Mouse (Mus musculus) myocyte (in vitro differentiated cells): ENCODE data around the gene Ptch2.

Source experiments
- E2F4 ChIP-seq: IDR thresholded peaks from one replicate; pipeline ENCODE4 v1.6.1; 2011; ENCODE audit warnings: mild to moderate bottlenecking, control low read depth, moderate library complexity; ENCODE audit not compliant: insufficient read depth
- MAX ChIP-seq: IDR thresholded peaks from one replicate; pipeline ENCODE4 v1.6.1; 2011; ENCODE audit warnings: low read depth, mild to moderate bottlenecking, control low read depth
- POLR2A ChIP-seq: IDR thresholded peaks from one replicate; pipeline ENCODE4 v1.6.1; 2011; ENCODE audit warnings: low read depth, mild to moderate bottlenecking, control low read depth, moderate library complexity; ENCODE audit not compliant: insufficient read length
- POLR2AphosphoS2 ChIP-seq: IDR thresholded peaks from one replicate; pipeline ENCODE4 v1.6.1; 2011; ENCODE audit warnings: low read depth, control low read depth; ENCODE audit not compliant: insufficient read length
- REST ChIP-seq: IDR thresholded peaks from one replicate; pipeline ENCODE4 v1.6.1; 2011; ENCODE audit warnings: mild to moderate bottlenecking, control low read depth, moderate library complexity; ENCODE audit not compliant: insufficient read depth, insufficient read length
- SRF ChIP-seq: IDR thresholded peaks from one replicate; pipeline ENCODE4 v1.6.1; 2011; ENCODE audit warnings: low read depth; ENCODE audit not compliant: control insufficient read depth, insufficient read length
- TCF12 ChIP-seq: IDR thresholded peaks from one replicate; pipeline ENCODE4 v1.6.1; 2011; ENCODE audit warnings: mild to moderate bottlenecking, control low read depth; ENCODE audit not compliant: poor library complexity, insufficient read depth, severe bottlenecking
- TCF3 ChIP-seq: IDR thresholded peaks from one replicate; pipeline ENCODE4 v1.6.1; 2011; ENCODE audit warnings: low read depth, control low read depth; ENCODE audit not compliant: insufficient read length
- USF1 ChIP-seq: IDR thresholded peaks from one replicate; pipeline ENCODE4 v1.6.1; 2011; ENCODE audit warnings: low read depth, mild to moderate bottlenecking, control low read depth, moderate library complexity

DNA sequence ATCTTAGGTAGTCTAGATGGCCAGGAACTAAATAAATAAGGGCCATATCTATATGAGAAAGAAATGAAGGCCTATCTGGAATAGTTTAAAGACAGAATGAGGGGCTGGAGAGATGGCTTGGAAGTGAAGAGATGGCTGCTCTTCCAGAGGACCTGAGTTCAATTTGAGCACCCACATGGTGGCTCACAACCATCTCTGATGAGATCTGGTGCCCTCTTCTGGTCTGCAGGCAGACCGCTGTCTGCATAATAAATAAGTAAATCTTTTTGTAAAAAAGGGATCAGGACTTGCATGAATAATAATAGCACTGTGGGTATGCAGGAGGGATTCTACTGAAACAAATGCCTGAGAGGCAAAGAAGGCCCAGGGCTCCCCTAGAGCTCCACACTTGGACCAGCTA lies 17.4 kb downstream of the Ptch2 start:
- TF ChIP-seq POLR2A (no peak), TCF12 (no peak), USF1 (no peak), MAX (no peak), POLR2AphosphoS2 (no peak), SRF (no peak), TCF3 (no peak), E2F4 (no peak), REST (no peak)
